16 mouse cellular contexts compared by ENCODE assay signal in the genomic region with DNA sequence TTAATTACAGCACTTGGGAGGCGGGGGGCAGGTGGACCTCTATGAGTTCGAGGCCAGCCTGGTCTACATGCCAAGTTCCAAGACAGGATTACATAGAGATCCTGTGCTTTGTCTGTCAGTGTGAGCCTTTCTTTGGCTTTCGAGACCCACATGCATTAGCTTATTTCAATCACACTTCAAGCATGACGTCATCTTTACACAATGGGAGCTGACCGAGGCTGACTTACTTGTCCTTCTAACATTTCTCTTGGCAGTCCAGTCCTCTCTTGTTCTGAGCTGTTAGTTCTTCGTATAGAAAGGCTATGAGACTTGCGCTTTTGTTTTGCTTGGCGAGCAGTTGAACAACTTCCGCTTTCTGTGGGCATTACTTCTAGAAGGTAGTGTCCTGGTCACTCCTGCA.
"Had no signal": no experiment of that assay in that cellular context is flagged by ENCODE, and none has a peak within 500 bp of the region (broad histone marks: within the 10 kb centered on the region; RNA-seq: fewer than 3 reads in every experiment).

No protein-coding gene starts in this region.

- H3K27me3 ChIP-seq: neural tube, embryonic 13.5 days; neural tube, embryonic 15.5 days; stomach, embryonic 15.5 days had no signal

- H3K4me1 ChIP-seq: neural tube, embryonic 13.5 days; stomach, embryonic 15.5 days had no signal

- DNase-seq: retina, postnatal 1 day; right cerebral cortex, adult 18-20 months; right cerebral cortex, postnatal 14 days; right cerebral cortex, postnatal 25 days; right cerebral cortex, postnatal 4 days; spleen, adult 18-20 months; thymus, adult 18-20 months; thymus, adult 2 months; thymus, postnatal 14 days; thymus, postnatal 25 days; thymus, postnatal 36 days; thymus, postnatal 4 days had no signal

- H3K9me3 ChIP-seq: neural tube, embryonic 13.5 days; neural tube, embryonic 15.5 days; stomach, embryonic 15.5 days had no signal

- H3K4me2 ChIP-seq: neural tube, embryonic 13.5 days; neural tube, embryonic 15.5 days; stomach, embryonic 15.5 days had no signal

- H3K4me3 ChIP-seq: neural tube, embryonic 13.5 days; neural tube, embryonic 15.5 days; stomach, embryonic 15.5 days had no signal

- H3K9ac ChIP-seq: neural tube, embryonic 13.5 days; neural tube, embryonic 15.5 days; stomach, embryonic 15.5 days had no signal

- H3K27ac ChIP-seq: neural tube, embryonic 13.5 days; neural tube, embryonic 15.5 days; stomach, embryonic 15.5 days; stomach, postnatal 0 days had no signal
